Mouse (Mus musculus): ENCODE data around the gene Gm21992.

GRCm38 (mm10) chr19:4802691-4803091 lies 8.7 kb downstream of the Gm21992 start:
- TF ChIP-seq CTCF (IDR thresholded peaks at IDR 0.05; ENCODE audit: borderline replicate concordance, insufficient read depth, low read length) = no peak
- TF ChIP-seq POLR2A (IDR thresholded peaks at IDR 0.05; ENCODE audit: low read depth, low read length) = no peak

Measured in embryonic fibroblast, embryonic 13.5 days (primary cell).